Mouse (Mus musculus) right cerebral cortex, postnatal 36 days (tissue): ENCODE measurements at regions not wholly inside any gene's neighbourhood (a gene's known extent, or its start where the extent isn't known, plus 50 kb on each side); places are given as distances from the start of the nearest gene placed in this dataset.

ENCODE experiments used
- DNase-seq, 2 experiments: peaks; one replicate each; pipeline ENCODE4 v3.0.0; 2022; ENCODE audit warnings: low spot score in 2 of 2, mixed read lengths in 1 of 2

GRCm38 (mm10) chr1:81516575-81517210 lies 439.9 kb downstream of the Nyap2 start:
- DNase-seq, result no peak

DNA sequence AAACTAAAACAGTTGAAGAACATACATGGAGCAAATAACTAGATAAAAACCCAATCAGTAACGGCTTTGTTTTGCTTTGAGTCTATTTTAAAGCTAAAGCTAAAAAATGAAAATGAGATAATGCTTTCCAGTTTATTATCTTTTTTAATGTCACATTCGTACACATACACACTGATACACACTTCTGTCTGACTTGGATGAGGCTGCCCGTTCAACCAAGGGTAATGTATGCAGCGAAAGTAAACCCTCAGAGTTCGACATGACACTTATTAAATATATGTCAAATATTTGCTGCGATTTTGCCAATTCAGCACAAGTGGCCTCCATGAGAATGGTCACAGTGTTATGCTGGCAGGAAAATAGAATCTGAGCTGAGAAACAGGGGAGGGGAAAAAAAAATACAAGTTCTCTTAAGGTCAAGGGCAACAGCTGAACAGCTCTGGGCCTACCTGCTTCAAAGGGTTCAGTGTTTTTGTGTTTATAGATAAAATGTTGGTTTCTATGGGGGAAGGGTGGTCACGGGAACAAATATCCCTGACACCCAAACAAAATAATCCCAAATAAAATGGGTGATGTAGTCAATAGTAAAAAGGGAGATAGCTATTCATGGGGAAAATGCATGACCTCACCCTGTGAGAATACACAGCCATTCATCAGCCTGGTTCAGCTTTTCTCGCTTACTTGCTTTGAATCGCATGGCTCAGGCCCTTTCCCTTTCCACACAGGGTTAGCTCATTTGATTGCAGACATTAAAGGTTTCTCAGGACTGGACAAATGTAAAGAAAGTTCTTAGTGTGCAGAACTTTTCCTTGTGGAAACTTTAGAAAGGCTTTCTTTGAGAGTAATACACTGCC lies 443.9 kb downstream of the Nyap2 start:
- no peak for DNase-seq

GRCm38 (mm10) chr1:81522929-81523328 lies 446.2 kb downstream of the Nyap2 start:
- no peak for DNase-seq

DNA sequence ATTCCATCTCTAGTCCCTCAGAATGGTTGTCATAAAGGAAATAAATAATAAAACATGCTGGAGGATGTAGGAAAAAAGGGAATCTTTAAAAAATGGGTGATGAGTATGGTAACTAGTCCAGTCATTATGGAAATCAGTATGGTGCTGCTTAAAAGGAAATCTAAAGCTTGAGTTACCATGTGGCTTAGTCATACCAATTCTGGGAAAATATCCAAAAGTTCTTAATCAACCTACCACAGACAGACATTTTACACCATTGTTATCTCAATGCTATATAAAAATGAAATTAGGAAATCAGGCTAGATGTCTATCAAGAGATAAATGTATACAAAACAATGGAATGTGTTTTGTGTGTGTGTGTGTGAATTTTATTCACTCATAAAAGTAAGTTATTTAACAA lies 449.1 kb downstream of the Nyap2 start:
- DNase-seq, result no peak

- DNase-seq, result no peak
These were observed 461.1 kb downstream of the Nyap2 start for GRCm38 (mm10) chr1:81537836-81538235.

DNA sequence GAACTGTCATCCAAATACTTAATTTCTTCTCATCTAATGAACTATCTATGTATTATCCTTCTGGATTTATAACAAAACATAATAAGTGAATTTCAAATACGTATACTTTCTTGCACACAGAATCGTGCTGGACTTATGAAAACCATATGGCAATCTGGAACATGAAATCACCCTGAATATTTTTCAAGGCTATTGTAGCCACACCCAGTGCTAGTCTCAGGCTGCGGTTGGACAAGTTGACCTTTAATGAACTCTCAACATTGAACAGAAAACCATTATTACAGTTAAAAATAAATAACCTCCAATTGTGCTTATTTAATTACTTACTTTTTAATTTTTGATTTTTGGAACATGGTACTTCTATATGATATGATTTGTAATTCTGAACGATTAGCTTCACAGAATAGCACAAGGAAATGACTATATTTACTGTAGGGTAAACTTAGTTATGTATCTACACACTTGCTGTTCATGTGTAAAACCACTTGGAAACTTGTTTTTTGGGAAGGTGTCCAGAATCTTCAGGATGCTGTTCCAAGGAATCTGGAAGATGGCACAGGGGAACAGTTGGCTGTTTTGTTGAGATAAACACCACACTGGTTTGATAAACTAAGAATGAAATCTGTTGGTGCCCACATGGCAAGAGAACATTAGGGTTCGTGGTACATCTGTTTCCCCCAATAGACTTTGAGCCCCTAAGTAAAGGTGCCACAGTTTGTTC lies 463.0 kb downstream of the Nyap2 start:
- DNase-seq, result no peak

GRCm38 (mm10) chr1:81548906-81549305 lies 472.2 kb downstream of the Nyap2 start:
- DNase-seq, result no peak

DNA sequence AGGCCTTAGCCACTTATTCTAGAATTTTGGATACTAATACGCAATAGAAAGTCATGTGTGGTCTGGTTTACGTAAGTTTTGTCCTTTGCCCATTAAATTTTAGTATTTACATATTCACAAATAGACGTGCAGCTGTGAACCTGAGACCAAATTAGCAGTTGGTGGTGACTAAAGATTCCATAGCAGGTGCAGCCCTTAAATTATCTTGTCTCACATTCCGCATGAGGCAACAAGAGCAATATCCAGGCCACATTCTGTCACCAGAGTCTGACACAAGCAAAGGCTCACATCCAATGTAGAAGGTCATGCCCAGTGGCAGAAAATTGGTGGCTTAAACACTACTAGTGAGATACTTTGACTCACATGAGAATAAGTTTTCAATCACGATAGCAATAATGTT lies 473.0 kb downstream of the Nyap2 start:
- DNase-seq, result no peak

GRCm38 (mm10) chr1:81552731-81553130 lies 476.0 kb downstream of the Nyap2 start:
- no peak for DNase-seq

DNA sequence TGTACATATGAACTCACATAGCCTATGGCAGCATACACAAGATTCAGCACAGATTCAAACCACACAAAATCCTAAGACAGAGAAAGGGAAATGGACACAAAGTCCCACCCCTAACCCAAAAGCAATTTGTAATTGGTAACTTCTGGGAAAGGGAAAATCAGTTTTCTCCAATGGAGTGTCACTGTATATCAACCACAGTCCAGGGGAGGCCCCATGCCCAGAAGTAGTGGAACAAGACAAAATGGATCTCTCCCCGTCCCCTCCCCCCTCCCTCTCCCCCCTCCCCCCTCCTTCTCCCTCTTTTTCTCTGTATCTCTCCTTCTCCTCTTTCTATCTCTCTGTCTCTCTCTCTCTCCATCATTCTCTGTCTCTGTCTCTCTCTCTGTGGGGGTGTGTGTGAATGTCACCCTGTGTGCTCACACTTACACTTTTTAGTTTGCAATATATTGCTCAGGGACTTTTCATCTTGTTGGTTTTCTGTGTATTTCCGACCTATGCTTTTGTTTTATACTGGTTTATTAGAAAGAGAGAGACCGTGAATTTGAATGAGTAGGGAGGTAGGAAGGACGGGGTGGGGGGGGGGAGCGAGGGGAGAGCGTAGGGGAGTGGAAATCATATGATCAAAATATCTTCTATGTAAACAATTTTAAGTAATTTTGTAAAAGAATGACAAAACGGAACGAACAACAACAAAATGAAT lies 500.4 kb downstream of the Nyap2 start:
- DNase-seq, result no peak

- peak in 1 of 2 experiments; percentile 4 for DNase-seq
These were observed 501.0 kb downstream of the Nyap2 start for GRCm38 (mm10) chr1:81577665-81578201.

DNA sequence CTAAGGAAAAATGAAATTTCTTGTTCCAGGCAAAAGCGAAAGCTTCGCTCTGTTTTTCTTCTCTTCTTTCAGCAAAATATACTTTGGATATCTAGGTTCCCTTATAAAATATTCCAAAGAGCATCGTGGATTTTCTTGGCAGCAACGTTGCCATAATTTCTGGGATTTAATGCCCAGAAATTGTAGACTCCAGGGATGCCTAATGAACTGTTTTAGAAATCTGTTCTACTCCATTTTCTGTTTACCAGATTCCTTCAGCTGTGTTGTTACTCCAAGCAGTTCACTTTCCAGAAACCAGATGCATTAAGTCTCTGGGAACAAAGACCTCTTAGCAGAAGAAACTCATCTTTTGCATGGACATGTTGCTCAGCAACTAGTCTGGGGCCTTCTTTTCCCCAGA lies 504.5 kb downstream of the Nyap2 start:
- DNase-seq, result no peak

GRCm38 (mm10) chr1:81587780-81588307 lies 511.1 kb downstream of the Nyap2 start:
- DNase-seq, result no peak

- DNase-seq, result no peak
These were observed 514.9 kb downstream of the Nyap2 start for GRCm38 (mm10) chr1:81591623-81592022.

- DNase-seq, result peak; percentile 31 to 47
These were observed 516.8 kb downstream of the Nyap2 start for GRCm38 (mm10) chr1:81593280-81594182.

GRCm38 (mm10) chr1:81594183-81594515 lies 517.4 kb downstream of the Nyap2 start:
- DNase-seq, result no peak

GRCm38 (mm10) chr1:81594606-81595005 lies 517.9 kb downstream of the Nyap2 start:
- no peak for DNase-seq

DNA sequence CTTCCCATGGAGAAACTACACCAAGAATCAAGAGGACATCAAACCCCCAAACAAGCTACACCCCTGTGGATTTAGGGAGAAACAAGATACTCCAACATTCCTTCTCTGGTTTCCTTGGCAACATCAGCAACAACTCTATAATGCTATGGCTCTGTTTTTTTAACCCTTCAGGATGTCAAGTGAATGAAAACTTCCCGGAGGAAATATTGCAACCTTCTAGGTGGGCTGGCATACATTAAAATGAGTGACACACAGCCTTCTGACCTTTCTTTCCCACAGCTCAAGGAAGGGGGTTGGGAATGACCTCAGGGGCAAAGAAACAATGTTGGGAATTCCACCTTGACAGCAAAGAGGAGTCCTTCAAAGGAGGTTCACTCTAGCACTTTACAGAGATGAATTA lies 532.0 kb downstream of the Nyap2 start:
- DNase-seq, result no peak

- DNase-seq, result no peak
These were observed 542.1 kb downstream of the Nyap2 start for GRCm38 (mm10) chr1:81618880-81619279.

DNA sequence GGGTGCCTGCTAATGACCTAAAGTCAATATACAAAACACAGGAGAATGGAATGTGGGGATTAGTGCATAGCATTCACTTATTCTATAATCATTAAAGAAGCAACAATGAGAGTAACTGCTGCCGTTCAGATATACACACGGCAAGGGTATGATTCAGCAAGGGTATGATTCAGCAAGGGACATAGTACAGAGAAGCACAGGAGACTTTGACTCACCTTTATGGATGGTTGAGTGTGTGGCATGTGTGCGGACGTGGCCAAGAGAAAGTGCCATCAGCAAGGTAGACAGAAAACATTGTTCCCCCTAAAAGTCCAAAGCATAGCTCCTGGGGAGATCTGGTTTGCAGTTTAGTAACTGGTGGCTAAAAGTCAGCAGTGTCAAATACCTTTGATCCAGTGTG lies 547.4 kb downstream of the Nyap2 start:
- no peak for DNase-seq

- no peak for DNase-seq
These were observed 556.0 kb downstream of the Nyap2 start for GRCm38 (mm10) chr1:81632704-81633103.
